ENCODE assay signal across 17 mouse cellular contexts in genomic region chr4:136760882-136761281, GRCm38 (mm10).
DNase-seq lines count a peak whose midpoint lies in the region; ATAC-seq lines count a peak whose summit lies in the region.
"Had no signal": no experiment of that assay in that cellular context is flagged by ENCODE, and none has a peak within 500 bp of the region (broad histone marks: within the 10 kb centered on the region; RNA-seq: fewer than 3 reads in every experiment).

No protein-coding gene starts in this region.

- ATAC-seq in hindbrain, embryonic 12.5 days (ENCODE audit: low FRiP score): no peak
- ATAC-seq in embryonic facial prominence, embryonic 15.5 days (ENCODE audit: insufficient number of reproducible peaks, low FRiP score, low TSS enrichment, low read depth): no peak
- ATAC-seq in megakaryocyte progenitor cell, adult 5-6 weeks (replicated peaks; ENCODE audit: poor library complexity): peak; percentile 70
- ATAC-seq in heart, embryonic 12.5 days (ENCODE audit: insufficient number of reproducible peaks, low FRiP score): no peak

- no peak overlapping the region for H3K9ac ChIP-seq in hindbrain, embryonic 12.5 days
- no peak overlapping the region for H3K9ac ChIP-seq in embryonic facial prominence, embryonic 15.5 days
- no peak overlapping the region for H3K9ac ChIP-seq in heart, embryonic 12.5 days
- H3K9ac ChIP-seq: hindbrain, embryonic 15.5 days; liver, embryonic 14.5 days had no signal

- DNase-seq in hindbrain, embryonic 10.5 days (ENCODE audit: low spot score): no peak
- DNase-seq in NIH3T3 (ENCODE audit: low read depth): peak; percentile 8
- no peak for DNase-seq in layer of hippocampus, adult 11-12 months (ENCODE audit: low spot score)
- DNase-seq: cerebellum, postnatal 25 days; gastrocnemius, postnatal 10 days; heart, postnatal 10 days; kidney, adult 11 months; thymus, postnatal 36 days had no signal

- H3K27me3 ChIP-seq in hindbrain, embryonic 10.5 days (ENCODE audit: insufficient read depth, poor library complexity, severe bottlenecking): no peaks in the 10 kb centered on the region
- H3K27me3 ChIP-seq in hindbrain, embryonic 12.5 days: no peaks in the 10 kb centered on the region
- no peaks in the 10 kb centered on the region for H3K27me3 ChIP-seq in embryonic facial prominence, embryonic 15.5 days
- peaks cover 34% of the 10 kb centered on the region for H3K27me3 ChIP-seq in heart, embryonic 12.5 days (replicated peaks)
- H3K27me3 ChIP-seq: embryonic facial prominence, embryonic 13.5 days; hindbrain, embryonic 15.5 days had no signal

- H3K4me3 ChIP-seq in hindbrain, embryonic 10.5 days: no peak overlapping the region
- no peak overlapping the region for H3K4me3 ChIP-seq in hindbrain, embryonic 12.5 days
- H3K4me3 ChIP-seq in embryonic facial prominence, embryonic 15.5 days (replicated peaks): no peak overlapping the region
- H3K4me3 ChIP-seq in heart, embryonic 12.5 days: no peak overlapping the region
- H3K4me3 ChIP-seq: embryonic facial prominence, embryonic 13.5 days; hindbrain, embryonic 15.5 days; layer of hippocampus, adult 2 months; megakaryocyte, embryonic 14.5 days had no signal

- WGBS in hindbrain, embryonic 10.5 days: 70% methylated on average over 11 of the region's 11 CpGs
- WGBS in hindbrain, embryonic 12.5 days: 68% methylated on average over 11 of the region's 11 CpGs
- 24% methylated on average over 11 of the region's 11 CpGs for WGBS in embryonic facial prominence, embryonic 15.5 days
- WGBS in heart, embryonic 12.5 days: 74% methylated on average over 11 of the region's 11 CpGs

- no peak overlapping the region for H3K4me2 ChIP-seq in hindbrain, embryonic 12.5 days (replicated peaks)
- no peak overlapping the region for H3K4me2 ChIP-seq in embryonic facial prominence, embryonic 15.5 days (replicated peaks)
- H3K4me2 ChIP-seq in heart, embryonic 12.5 days: no peak overlapping the region
- H3K4me2 ChIP-seq: embryonic facial prominence, embryonic 13.5 days; hindbrain, embryonic 15.5 days had no signal

- H3K36me3 ChIP-seq in hindbrain, embryonic 10.5 days: peaks cover 37% of the 10 kb centered on the region
- H3K36me3 ChIP-seq in hindbrain, embryonic 12.5 days: no peaks in the 10 kb centered on the region
- H3K36me3 ChIP-seq in embryonic facial prominence, embryonic 15.5 days: 0 out of 2 replicates have a peak, but pooled peaks cover 15% of the 10 kb centered on the region
- H3K36me3 ChIP-seq in heart, embryonic 12.5 days: no peaks in the 10 kb centered on the region
- H3K36me3 ChIP-seq: hindbrain, embryonic 15.5 days had no signal

- H3K4me1 ChIP-seq in hindbrain, embryonic 10.5 days (replicated peaks): peaks cover 90% of the 10 kb centered on the region
- peaks cover 80% of the 10 kb centered on the region for H3K4me1 ChIP-seq in hindbrain, embryonic 12.5 days
- H3K4me1 ChIP-seq in embryonic facial prominence, embryonic 15.5 days: peaks cover 44% of the 10 kb centered on the region
- H3K4me1 ChIP-seq in heart, embryonic 12.5 days (replicated peaks): peaks cover 21% of the 10 kb centered on the region

- peak overlapping the region; percentile 81 for H3K27ac ChIP-seq in hindbrain, embryonic 10.5 days
- H3K27ac ChIP-seq in hindbrain, embryonic 12.5 days: no peak overlapping the region
- H3K27ac ChIP-seq in embryonic facial prominence, embryonic 15.5 days (replicated peaks): 0 out of 2 replicates have a peak overlapping the region, but pooled peaks have one; percentile 56
- no peak overlapping the region for H3K27ac ChIP-seq in heart, embryonic 12.5 days (ENCODE audit: poor library complexity, severe bottlenecking)
- H3K27ac ChIP-seq: hindbrain, embryonic 15.5 days; layer of hippocampus, adult 2 months; liver, embryonic 14.5 days had no signal

- H3K9me3 ChIP-seq in hindbrain, embryonic 10.5 days: no peaks in the 10 kb centered on the region
- no peaks in the 10 kb centered on the region for H3K9me3 ChIP-seq in hindbrain, embryonic 12.5 days (replicated peaks)
- no peaks in the 10 kb centered on the region for H3K9me3 ChIP-seq in embryonic facial prominence, embryonic 15.5 days (replicated peaks)
- no peaks in the 10 kb centered on the region for H3K9me3 ChIP-seq in heart, embryonic 12.5 days (replicated peaks)
- H3K9me3 ChIP-seq: embryonic facial prominence, embryonic 13.5 days; hindbrain, embryonic 15.5 days had no signal

Comparison
In these comparisons a context has a peak if more than half of its experiments do, and no peak if none do; other contexts are left out.
1. H3K27ac ChIP-seq: peak in hindbrain, embryonic 10.5 days (single experiment) and embryonic facial prominence, embryonic 15.5 days (single experiment); none in hindbrain, embryonic 12.5 days (single experiment) and heart, embryonic 12.5 days (single experiment).